Mouse (Mus musculus) liver, postnatal 0 days (tissue): ENCODE measurements around the gene Prkab2.

Source experiments
- CTCF ChIP-seq: sonication (generic); IDR thresholded peaks from 2 replicates; pipeline ENCODE4 v1.5.1; 2016; ENCODE audit warnings: antibody characterized with exemption, low read depth
- EP300 ChIP-seq: IDR thresholded peaks from 2 replicates; pipeline ENCODE4 v1.6.1; 2016; ENCODE audit warnings: antibody characterized with exemption, low read depth, mild to moderate bottlenecking

DNA sequence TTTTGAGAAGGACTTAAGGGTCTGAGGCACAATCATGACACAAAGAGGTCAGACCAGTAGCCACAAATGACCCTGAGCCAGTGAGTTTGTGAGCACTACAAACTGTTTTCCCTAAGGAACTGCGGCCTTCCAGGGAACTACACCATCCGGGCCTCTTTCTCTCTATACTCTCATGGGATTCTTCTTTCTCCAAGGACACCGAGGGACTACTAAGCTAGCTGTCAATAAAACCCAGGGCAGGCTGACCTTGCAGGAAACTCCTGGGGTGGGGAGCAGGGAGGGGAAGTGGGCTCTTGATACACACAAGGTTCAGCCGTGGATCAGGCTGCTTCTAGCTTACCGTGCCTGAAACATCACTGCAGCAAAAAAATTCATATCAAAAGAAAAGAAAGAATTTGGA is 52.9 kb downstream of the Prkab2 start:
- TF ChIP-seq CTCF, result no peak
- no peak for TF ChIP-seq EP300
